Mouse (Mus musculus): ENCODE data around the gene Gtf3c2.

The Gtf3c2 gene

DNA sequence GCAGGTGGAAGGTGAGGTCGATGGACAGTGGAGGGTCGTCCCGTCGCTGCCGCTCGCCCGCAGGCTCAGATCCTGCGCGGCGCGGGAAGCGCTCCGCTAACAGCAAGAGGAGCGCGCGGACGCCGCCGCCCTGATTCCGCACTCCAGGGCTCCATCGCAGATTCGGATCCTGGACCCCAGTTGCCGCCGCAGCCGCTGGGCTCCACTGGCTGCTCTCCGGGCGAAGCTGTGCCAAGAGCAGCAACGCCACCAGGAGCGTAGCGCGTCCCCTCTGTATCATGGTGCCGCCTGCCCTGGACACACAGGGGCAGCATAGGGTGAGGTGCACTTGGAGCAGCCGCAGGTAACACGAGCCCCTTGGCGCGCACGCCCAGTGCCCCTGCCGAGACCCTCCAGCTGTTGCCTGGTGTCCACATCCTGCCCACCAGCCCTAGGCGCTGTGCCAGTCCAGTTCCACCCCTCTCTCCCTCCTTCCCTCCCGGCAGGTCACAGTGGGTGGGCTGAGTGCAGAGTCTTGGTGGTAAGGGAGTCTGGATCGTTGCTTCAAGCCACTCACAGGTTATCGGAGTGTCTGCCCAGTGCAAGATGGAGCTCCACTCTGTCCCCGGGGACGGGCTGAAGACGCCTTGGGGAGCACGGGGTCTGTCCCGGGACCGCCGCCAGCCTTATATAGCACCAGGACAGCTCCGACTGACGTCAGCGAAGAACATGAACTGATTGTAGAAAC, 41.5 kb downstream of the Gtf3c2 start, which contains the start of gene Ucn:
Gene Ucn (minus strand): TSS at position 589 of the 727 bp plus-strand sequence.
- no peak for DNase-seq

DNA sequence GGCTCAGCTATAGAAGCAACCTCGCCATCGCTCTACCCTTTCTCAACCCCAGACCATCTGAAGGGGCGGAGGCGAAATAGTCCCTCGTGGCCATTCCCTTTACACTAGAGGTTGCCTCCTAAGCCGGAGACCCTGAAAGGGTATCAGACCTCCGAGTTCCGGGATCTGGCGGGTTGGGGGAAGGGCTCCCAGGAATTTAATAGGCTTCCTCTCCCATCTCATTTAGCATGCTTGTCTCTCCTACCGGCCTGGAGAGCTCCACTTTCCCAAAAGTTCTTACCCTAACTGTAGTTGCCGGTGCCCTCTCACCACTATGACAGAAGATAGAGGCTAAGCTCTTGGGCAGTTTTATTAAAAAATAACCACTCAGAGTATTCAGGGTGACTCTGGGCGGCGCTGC, 42.3 kb downstream of the Gtf3c2 start:
- DNase-seq: no peak

DNA sequence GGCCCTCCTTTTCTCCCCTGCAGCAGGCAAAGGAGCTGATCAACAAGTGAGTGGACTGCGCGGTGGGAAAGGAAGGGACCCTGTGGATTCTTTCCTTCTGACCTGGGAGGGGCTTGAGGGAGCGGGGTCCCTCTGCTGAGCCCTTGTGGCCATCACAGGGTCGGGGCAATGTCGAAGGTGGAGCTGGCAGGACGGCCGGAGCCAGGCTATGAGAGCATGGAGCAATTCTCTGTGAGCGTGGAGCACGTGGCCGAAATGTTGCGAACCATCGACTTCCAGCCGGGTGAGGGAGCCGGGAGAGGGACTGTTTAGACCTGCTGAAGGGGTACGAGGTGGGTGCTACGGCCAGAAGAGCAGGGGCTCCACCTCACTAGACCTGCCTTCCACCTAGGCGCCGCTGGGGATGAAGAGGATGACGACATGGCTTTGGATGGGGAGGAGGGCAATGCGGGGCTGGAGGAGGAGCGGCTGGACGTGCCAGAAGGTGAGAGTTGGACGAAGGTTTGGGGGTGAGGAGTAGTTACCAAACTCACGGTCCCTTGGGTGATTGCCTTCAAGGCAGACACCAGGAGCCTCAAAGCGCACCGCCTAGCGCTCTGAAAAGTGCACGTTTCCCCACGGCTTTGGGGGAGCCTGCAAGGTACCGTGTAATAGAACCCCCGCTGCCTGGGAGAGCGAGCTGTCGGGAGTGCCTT, 43.1 kb downstream of the Gtf3c2 start:
- DNase-seq: no peak

DNA sequence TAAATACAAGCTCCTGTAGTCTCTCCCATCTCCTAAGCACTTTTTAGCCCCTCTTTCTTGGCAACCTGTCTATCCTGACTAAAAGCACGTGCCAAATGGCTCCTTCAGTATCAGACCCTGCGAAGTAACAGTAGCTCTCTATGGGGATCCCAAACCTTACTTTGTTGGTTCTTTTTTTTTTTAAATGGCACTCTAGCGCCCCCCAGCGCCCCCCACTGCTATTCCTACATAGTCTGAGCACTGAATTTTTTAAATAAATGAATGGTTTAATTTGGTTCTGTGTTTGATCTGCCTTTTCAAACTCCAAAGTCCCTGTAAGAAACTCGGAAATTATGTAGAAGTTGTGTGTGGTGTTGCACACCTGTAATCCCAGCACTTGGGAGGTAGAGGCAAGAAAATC, 53.9 kb downstream of the Gtf3c2 start:
- no peak for DNase-seq

DNA sequence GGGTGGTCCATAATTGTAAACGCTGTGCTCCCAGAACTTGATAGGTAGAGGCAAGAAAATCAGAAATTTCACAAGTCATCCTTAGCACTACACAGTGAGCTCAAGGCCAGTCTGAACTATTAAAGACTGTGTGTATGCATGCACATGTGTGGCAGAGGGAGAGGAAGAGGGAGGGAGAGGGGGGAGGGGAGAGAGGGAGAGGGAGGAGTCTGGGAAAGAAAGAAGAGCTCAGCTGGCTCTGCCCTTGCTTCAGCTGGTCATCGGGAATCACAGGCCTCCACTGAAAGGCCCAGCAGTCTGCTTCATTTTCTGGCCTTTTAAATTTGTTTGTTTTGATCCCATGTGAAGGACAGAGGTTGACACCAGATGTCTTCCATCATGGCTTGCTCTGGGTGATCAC, 56.5 kb downstream of the Gtf3c2 start:
- DNase-seq: no peak

DNA sequence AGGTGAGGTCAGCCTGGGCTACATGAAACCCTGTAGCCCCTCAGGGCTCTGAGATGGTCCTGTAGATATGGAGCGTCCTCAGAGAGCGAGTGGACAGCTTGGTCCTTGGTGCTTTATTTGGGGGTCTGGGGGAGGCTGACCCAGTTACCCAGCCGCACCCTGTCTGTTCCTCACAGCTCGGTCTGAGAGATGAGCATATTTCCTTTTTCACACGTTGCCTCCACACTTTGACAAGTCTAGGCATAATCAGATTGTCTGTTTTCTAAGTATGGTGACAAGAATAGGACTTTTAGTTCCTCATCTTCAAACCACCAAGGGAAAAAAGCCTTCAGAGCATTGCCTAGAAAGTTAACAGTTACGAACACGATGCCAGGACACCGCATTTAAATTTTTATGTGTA, 58.8 kb downstream of the Gtf3c2 start:
- no peak for DNase-seq

DNA sequence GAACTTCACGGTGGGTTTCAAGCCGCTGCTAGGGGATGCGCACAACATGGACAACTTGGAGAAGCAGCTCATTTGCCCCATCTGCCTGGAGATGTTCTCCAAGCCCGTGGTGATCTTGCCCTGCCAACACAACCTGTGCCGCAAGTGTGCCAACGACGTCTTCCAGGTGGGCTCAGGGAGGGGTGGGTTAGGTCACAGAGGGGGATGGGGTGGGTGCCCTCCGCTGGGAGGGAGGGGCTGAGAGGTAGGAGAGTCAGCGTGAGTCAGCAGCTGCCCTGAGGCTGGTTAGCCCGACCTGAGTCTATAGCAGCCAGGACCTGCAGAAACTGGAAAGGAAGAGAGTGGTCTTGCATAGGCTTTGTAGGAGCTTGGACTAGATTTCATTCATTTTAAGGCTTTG, 63.0 kb downstream of the Gtf3c2 start:
- no peak for DNase-seq

DNA sequence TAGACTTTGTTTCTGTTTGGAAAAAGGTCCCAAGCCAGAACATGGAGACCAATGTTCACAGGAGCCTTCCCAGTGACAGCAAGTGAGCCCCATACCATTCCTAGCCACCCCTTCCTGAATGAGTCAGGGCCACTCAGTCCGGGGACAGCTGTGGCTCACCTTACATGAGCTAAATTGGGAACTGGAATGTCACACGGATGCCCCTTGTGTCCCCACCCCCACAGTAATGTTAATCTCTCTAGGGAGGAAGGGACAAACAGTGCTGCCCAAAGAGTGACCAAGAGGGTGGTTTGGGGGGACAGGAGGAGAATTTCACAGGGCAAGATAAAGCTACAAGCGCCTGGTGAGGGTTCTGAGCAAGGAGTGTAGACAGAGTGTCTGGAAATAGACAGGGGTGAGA, 63.6 kb downstream of the Gtf3c2 start, which contains the start of gene Trim54:
Gene Trim54 (plus strand): TSS at position 359 of the 400 bp plus-strand sequence.
- no peak for DNase-seq

DNA sequence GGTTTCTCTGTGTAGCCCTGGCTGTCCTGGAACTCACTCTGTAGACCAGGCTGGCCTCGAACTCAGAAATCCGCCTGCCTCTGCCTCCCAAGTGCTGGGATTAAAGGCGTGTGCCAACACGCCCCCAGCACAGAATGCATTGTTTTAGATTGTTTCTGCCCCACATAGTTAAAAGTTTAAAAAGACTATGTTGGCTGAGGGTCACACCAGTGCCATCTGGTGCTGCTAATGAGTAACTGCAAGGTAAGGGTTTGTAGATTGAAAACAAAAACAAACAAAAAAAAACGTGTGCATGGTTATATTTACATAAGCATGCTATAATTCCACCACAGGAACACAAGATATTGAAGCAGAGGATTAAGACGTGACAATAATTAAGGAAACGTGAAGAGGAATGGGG, 69.2 kb downstream of the Gtf3c2 start:
- DNase-seq: no peak

DNA sequence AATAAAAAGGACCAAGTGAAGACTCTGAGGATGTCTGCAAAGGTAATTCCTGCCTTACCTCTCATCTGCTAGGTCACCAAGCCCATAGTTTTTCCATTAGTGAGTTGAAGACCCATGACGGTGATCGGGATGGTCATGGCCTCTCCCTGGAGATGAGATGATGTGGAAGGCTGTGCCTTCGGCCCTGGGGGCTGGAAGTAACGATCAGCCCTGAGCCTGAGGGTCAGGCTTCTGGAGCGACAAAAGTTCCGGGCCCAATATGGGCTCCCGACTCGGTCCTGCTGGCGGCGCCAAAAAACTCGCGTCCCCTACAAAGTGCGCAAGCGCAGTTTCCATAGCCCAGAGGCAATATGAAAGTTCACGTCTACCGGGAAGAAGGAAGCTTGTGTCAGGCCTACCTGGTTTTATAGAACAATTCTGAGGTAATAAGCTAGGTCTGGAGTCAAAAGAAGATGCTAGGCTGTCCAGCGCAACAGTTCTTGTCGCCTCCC, 71.9 kb downstream of the Gtf3c2 start, which contains the start of gene Slc30a3:
Gene Slc30a3 (minus strand): TSS at position 238 of the 491 bp plus-strand sequence.
- DNase-seq: no peak

Measured in cerebellum, adult 9-10 months (tissue).